Mouse (Mus musculus) limb, embryonic 10.5 days (tissue): ENCODE measurements around the gene Nupl2. TPM values are rescaled to one million over a fixed set of nuclear protein-coding genes. Genes with fewer than 3 reads are reported as not detected.

Experiments
- DNase-seq: peaks from one replicate; pipeline ENCODE4 v3.0.0-alpha.2; 2017; ENCODE audit warnings: low spot score
- H3K27ac ChIP-seq: fragments of 300-500 bp; sonication (generic); 2 replicates; pipeline ENCODE4 v1.5.1; 2016; ENCODE audit warnings: mild to moderate bottlenecking
- H3K27me3 ChIP-seq: fragments of 300-500 bp; sonication (generic); 2 replicates; pipeline ENCODE4 v1.6.1; 2016; ENCODE audit warnings: low read depth, mild to moderate bottlenecking; ENCODE audit not compliant: poor library complexity, severe bottlenecking
- H3K36me3 ChIP-seq: fragments of 300-500 bp; sonication (generic); 2 replicates; pipeline ENCODE4 v1.6.1; 2016; ENCODE audit warnings: mild to moderate bottlenecking, moderate library complexity
- H3K4me1 ChIP-seq: fragments of 300-500 bp; sonication (generic); 2 replicates; pipeline ENCODE4 v1.6.1; 2016
- H3K4me3 ChIP-seq: fragments of 300-500 bp; sonication (generic); 2 replicates; pipeline ENCODE4 v1.5.1; 2016; ENCODE audit warnings: mild to moderate bottlenecking, moderate library complexity
- H3K9me3 ChIP-seq: fragments of 300-500 bp; sonication (generic); replicated peaks from 2 replicates; pipeline ENCODE4 v1.6.1; 2016; ENCODE audit warnings: mild to moderate bottlenecking
- WGBS: fragments of 180-500 bp; shearing (Covaris S2); methylation state at CpG from one replicate; pipeline ENCODE4 v1.1.7; 2016; 5-methylcytosine and 5-hydroxymethylcytosine counted together
- polyA plus RNA-seq: library from polyadenylated mRNA; unstranded; fragments of >200 nt; fragmentation: Nextera tagmentation; extraction: Ambion mirVana; gene quantifications from 2 replicates; pipeline ENCODE4 v1.2.1, GENCODE M21; 2016

Nupl2 gene
- 20.2 and 22.0 TPM in 2 replicates for polyA plus RNA-seq

DNA sequence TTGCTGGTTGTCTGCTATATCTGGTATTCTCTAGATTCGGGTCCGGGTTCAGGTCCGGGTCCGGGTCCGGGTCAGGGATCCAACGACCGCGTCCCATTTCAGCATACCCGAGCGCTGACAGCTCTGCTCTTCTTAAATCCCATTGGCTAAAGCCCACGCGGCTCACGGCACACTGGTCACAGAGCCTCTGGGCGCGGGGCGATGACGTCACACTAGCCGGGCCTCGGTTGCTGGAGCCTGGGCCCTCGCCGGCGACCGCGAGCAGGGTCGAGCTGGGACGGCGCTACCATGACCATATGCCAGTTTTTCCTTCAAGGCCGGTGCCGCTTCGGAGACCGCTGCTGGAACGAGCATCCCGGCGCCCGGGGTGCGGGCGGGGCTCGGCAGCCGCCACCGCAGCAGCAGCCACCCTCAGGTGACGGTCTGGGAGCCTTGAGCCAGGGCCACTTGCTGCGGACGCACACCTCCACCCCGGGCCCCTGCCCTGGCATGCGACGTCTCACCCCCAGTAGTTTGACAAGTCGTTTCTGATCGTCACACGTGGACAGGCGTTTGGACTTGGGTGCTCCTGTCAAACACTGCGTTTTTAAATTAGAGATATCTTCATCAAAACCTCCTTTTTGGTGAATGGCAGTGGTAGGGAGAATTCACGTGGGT is at the start of gene Nupl2:
TSS of gene Nupl2 (plus strand) at position 175 of the 657 bp plus-strand sequence.
- H3K36me3 ChIP-seq, result peaks cover 21% of the 10 kb centered on the region
- no peaks in the 10 kb centered on the region for H3K27me3 ChIP-seq
- DNase-seq, result peak; percentile 98
- peak within 1 kb of the TSS; percentile 75 for H3K4me3 ChIP-seq
- no peaks in the 10 kb centered on the region for H3K9me3 ChIP-seq
- WGBS, result under 1% methylated on average over 52 of the region's 52 CpGs
- peaks cover 7% of the 10 kb centered on the region for H3K4me1 ChIP-seq
- H3K27ac ChIP-seq, result peak within 1 kb of the TSS; percentile 95

DNA sequence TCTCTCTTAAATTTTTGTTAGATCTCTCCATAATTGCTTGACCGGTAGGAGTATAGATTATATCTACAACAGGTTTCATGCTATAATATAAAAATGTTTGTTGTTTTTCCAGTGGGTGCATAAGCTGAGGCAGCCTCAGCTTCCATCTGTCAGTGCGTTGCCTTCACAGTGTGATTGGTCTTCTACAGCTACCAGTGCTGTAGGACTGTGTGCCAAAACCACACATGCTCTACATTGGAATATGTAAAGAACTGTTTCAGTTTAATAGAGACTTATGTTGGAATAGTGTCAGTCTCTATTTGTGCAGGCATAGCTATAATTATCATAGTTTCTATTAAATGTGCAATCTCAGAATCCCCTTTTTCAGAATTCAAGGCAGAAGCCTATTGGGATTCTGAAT is 42.5 kb upstream of the Nupl2 start:
- Histone ChIP-seq H3K9me3 (no peaks in the 10 kb centered on the region), H3K4me1 (no peaks in the 10 kb centered on the region), H3K36me3 (peaks cover 7% of the 10 kb centered on the region), H3K4me3 (no peak overlapping the region), H3K27ac (no peak overlapping the region), H3K27me3 (no peaks in the 10 kb centered on the region)
- 96% methylated on average over 2 of the region's 2 CpGs for WGBS
- DNase-seq, result no peak

DNA sequence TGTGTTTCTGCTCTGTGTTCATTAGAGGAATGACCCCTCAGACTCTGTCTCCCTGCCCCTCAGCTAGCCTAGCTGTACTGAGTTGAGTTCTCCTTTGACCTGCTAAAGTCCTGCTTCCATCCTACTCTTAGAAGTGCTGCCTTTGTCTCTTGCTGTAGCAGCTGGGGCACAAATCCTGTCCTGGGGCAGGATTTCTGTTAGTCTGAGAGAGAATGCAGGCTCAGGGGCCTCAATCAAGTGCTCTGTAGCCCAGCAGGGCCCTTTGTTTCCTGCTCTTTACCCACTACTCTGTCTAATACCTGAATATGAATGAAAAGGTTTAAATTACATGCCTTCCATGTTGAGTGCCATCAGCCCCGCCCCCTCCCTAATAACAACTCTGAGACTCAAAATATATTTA is 40.6 kb upstream of the Nupl2 start:
- no peak for DNase-seq
- WGBS, result 87% methylated on average over 1 of the region's 1 CpGs
- peaks cover 6% of the 10 kb centered on the region; the same call in 1 of the 2 replicates for H3K36me3 ChIP-seq
- H3K27ac ChIP-seq, result 0 out of 2 replicates have a peak overlapping the region, but pooled peaks have one; percentile 7
- H3K4me1 ChIP-seq, result no peaks in the 10 kb centered on the region
- H3K27me3 ChIP-seq, result no peaks in the 10 kb centered on the region
- no peak overlapping the region for H3K4me3 ChIP-seq
- H3K9me3 ChIP-seq, result no peaks in the 10 kb centered on the region

GRCm38 (mm10) chr5:24124579-24125276 is 40.0 kb upstream of the Nupl2 start:
- H3K4me3 ChIP-seq, result no peak overlapping the region
- peaks cover 4% of the 10 kb centered on the region; the same call in 1 of the 2 replicates for H3K36me3 ChIP-seq
- DNase-seq, result no peak
- H3K27ac ChIP-seq, result no peak overlapping the region
- H3K27me3 ChIP-seq, result no peaks in the 10 kb centered on the region
- WGBS, result 86% methylated on average over 3 of the region's 3 CpGs
- no peaks in the 10 kb centered on the region for H3K4me1 ChIP-seq
- H3K9me3 ChIP-seq, result no peaks in the 10 kb centered on the region

DNA sequence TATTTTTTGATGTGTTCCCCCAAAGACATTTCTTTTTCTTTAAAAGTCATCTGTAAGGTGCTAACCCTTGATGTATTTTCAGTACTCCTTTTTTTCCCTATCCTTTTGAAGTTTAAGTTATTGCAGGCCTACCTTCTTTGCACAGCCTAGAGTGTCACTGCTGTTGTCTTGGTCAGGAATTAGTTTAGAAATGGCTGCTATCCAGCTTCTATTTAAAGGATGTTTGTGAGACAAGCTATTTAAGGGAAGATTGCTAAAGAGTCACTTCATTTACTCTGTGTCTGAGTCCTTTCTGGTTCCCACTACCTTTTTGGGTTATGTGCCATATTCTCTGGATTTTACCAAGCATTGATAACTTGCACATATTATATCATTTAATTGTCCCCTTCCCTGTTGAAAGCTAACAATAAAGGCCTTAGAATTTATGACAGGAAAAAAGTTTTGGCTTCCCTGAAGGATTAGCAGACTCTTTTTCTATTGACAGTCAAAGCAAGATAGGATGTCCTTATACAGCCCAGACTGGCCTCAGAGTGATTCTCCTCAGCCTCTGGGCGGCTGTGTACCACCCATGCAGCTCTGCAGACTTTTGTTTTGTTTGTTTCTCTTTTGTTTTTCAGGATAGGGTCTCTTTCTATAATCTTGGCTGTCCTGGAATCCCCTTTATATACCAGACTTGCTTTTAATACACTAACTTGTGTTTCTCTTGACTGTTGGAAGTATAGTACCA is 38.7 kb upstream of the Nupl2 start:
- Histone ChIP-seq H3K4me1 (no peaks in the 10 kb centered on the region), H3K9me3 (no peaks in the 10 kb centered on the region), H3K4me3 (no peak overlapping the region), H3K27ac (no peak overlapping the region), H3K27me3 (no peaks in the 10 kb centered on the region), H3K36me3 (peaks cover 9% of the 10 kb centered on the region)
- 74% methylated on average over 1 of the region's 1 CpGs for WGBS
- no peak for DNase-seq

DNA sequence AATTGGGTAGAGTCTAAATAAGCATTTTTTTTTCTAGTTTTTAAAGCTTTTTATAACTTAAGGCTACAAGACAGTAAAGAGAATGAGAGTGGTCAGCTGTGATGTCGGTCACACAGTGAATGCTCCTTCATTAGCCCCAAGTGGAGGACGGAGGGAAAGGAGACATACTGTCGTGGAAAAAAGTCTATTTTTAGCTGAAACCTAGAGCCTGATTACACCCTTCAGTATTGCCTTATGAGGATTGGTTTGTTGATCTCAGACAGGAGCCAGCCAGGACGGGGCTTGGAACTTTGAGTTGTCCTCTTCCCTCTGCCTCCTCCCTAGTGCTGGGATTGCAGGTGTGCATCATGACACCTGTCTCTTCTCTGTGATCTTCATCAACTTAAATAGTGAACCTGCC is 37.8 kb upstream of the Nupl2 start:
- no peak for DNase-seq
- H3K4me3 ChIP-seq, result no peak overlapping the region
- no peak overlapping the region for H3K27ac ChIP-seq
- no peaks in the 10 kb centered on the region for H3K9me3 ChIP-seq
- no peaks in the 10 kb centered on the region for H3K27me3 ChIP-seq
- WGBS, result 82% methylated on average over 4 of the region's 4 CpGs
- H3K36me3 ChIP-seq, result peaks cover 9% of the 10 kb centered on the region
- no peaks in the 10 kb centered on the region for H3K4me1 ChIP-seq

DNA sequence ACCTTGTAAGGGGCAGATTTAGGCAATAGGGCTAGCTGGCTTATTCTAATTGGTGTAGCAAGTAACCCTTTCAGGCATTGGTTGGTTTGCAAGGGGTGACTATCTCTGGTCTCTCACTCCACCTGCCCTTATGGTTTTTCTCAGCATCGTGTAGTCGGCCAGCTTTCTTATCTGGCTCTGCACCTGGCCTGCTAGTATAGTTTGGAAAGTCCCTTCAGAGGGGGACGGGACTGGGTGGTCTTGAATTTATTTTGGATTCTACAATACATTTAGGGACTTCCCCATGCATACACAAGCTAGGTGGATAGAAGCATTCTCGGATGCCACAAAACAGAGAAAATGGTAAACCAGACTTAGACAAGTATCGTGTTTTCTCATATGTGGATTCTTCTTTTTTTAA is 17.8 kb upstream of the Nupl2 start:
- H3K4me1 ChIP-seq, result no peaks in the 10 kb centered on the region
- 92% methylated on average over 5 of the region's 5 CpGs for WGBS
- H3K36me3 ChIP-seq, result peaks cover 77% of the 10 kb centered on the region

GRCm38 (mm10) chr5:24152199-24152598 is 12.6 kb upstream of the Nupl2 start:
- no peaks in the 10 kb centered on the region for H3K27me3 ChIP-seq
- H3K4me1 ChIP-seq, result no peaks in the 10 kb centered on the region
- no peak for DNase-seq
- no peak overlapping the region for H3K27ac ChIP-seq
- H3K4me3 ChIP-seq, result no peak overlapping the region
- H3K9me3 ChIP-seq, result no peaks in the 10 kb centered on the region
- H3K36me3 ChIP-seq, result peaks cover 48% of the 10 kb centered on the region

More for the DNA sequence above, 17.8 kb upstream of the Nupl2 start:
- DNase-seq, result no peak
- Histone ChIP-seq H3K27me3 (no peaks in the 10 kb centered on the region), H3K27ac (no peak overlapping the region), H3K9me3 (no peaks in the 10 kb centered on the region), H3K4me3 (no peak overlapping the region)

GRCm38 (mm10) chr5:24156774-24157173 is 8.0 kb upstream of the Nupl2 start:
- Histone ChIP-seq H3K27ac (no peak overlapping the region), H3K36me3 (peaks cover 44% of the 10 kb centered on the region), H3K9me3 (no peaks in the 10 kb centered on the region), H3K4me3 (no peak overlapping the region), H3K4me1 (no peaks in the 10 kb centered on the region), H3K27me3 (no peaks in the 10 kb centered on the region)
- DNase-seq, result no peak
- 97% methylated on average over 6 of the region's 6 CpGs for WGBS

GRCm38 (mm10) chr5:24167263-24167662 is 2.5 kb downstream of the Nupl2 start:
- DNase-seq, result no peak
- no peaks in the 10 kb centered on the region for H3K27me3 ChIP-seq
- no peak overlapping the region for H3K4me3 ChIP-seq
- H3K27ac ChIP-seq, result no peak overlapping the region
- H3K36me3 ChIP-seq, result peaks cover 39% of the 10 kb centered on the region
- 66% methylated on average over 5 of the region's 5 CpGs for WGBS
- H3K4me1 ChIP-seq, result peaks cover 7% of the 10 kb centered on the region
- no peaks in the 10 kb centered on the region for H3K9me3 ChIP-seq

DNA sequence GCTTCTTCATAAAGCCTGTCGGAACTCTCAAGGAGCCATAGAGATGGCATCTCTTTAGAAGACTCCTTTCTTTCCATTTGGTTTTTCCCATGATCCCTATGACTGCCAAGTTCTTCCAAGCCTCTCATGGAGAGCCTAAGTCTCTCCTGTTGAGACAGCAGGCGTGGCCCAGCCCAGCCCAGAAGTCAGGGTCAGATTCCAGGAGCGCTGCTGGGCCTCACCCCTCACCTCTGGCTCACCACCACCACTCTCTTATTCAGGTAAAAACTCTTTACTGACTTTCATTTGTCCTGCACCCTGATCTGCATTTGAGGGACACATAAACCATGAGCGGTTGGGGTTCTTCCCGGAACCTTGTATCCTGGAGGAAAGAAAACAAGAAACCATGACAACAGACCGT is 5.1 kb downstream of the Nupl2 start:
- peaks cover 54% of the 10 kb centered on the region for H3K36me3 ChIP-seq
- H3K9me3 ChIP-seq, result no peaks in the 10 kb centered on the region
- no peaks in the 10 kb centered on the region for H3K27me3 ChIP-seq
- peaks cover 7% of the 10 kb centered on the region for H3K4me1 ChIP-seq
- H3K27ac ChIP-seq, result no peak overlapping the region
- no peak for DNase-seq
- WGBS, result 96% methylated on average over 6 of the region's 6 CpGs
- no peak overlapping the region for H3K4me3 ChIP-seq

DNA sequence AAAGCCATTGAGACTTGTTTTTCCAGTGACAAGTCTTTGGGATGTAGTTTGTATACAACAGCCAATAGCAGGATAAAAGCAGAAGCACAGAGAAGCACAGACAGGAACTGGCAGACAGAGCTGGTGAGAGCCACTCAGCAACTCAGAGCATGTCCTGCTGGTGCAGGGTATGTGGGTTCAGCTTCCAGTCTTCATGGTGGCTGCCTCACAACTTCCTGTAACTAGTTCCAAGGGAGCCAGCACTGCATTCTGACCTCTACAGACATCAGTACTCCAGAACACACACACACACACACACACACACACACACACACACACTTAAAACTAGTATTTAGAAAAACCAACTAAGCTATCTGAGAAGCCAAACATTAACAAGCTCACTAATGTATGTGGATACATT is 7.3 kb downstream of the Nupl2 start:
- H3K4me1 ChIP-seq, result no peaks in the 10 kb centered on the region
- no peak overlapping the region for H3K4me3 ChIP-seq
- no peaks in the 10 kb centered on the region for H3K9me3 ChIP-seq
- no peak for DNase-seq
- no peaks in the 10 kb centered on the region for H3K27me3 ChIP-seq
- H3K27ac ChIP-seq, result no peak overlapping the region
- H3K36me3 ChIP-seq, result peaks cover 71% of the 10 kb centered on the region
